Mouse (Mus musculus) heart, postnatal 0 days (tissue): ENCODE results near the gene Mcmbp. TPM values are rescaled to one million over a fixed set of nuclear protein-coding genes. Genes with fewer than 3 reads are reported as not detected.
"Not testable (repeated sequence)": the region's sequence is repeated elsewhere in the genome, so short reads cannot be mapped to it uniquely, and the experiment has no call there.

Source experiments
- ATAC-seq: fragments of 200-750 bp; cut with Nextera tagmentation; 2 replicates; pipeline ENCODE4 v1.8.0; 2017; ENCODE audit warnings: low read depth, moderate number of reproducible peaks, moderate library complexity; ENCODE audit not compliant: insufficient read depth
- DNase-seq: peaks from one replicate; pipeline ENCODE4 v3.0.0-alpha.2; 2016; ENCODE audit warnings: low spot score
- H3K27ac ChIP-seq: fragments of 300-500 bp; sonication (generic); 2 replicates; pipeline ENCODE4 v1.5.1; 2014; ENCODE audit warnings: low read depth, mild to moderate bottlenecking
- H3K27me3 ChIP-seq: fragments of 300-500 bp; sonication (generic); 2 replicates; pipeline ENCODE4 v1.6.1; 2014; ENCODE audit warnings: low read length, mixed read lengths; ENCODE audit not compliant: control insufficient read depth, insufficient read depth
- H3K36me3 ChIP-seq: fragments of 300-500 bp; sonication (generic); replicated peaks from 2 replicates; pipeline ENCODE4 v1.6.1; 2014; ENCODE audit warnings: low read length, mixed read lengths; ENCODE audit not compliant: control insufficient read depth, insufficient read depth
- H3K4me1 ChIP-seq: fragments of 300-500 bp; sonication (generic); 2 replicates; pipeline ENCODE4 v1.6.1; 2014; ENCODE audit warnings: antibody characterized with exemption; ENCODE audit not compliant: control insufficient read depth, insufficient read depth
- H3K4me2 ChIP-seq: fragments of 300-500 bp; sonication (generic); 2 replicates; pipeline ENCODE4 v1.6.1; 2014; ENCODE audit warnings: low read depth, mild to moderate bottlenecking, low read length, moderate library complexity
- H3K4me3 ChIP-seq: fragments of 300-500 bp; sonication (generic); 2 replicates; pipeline ENCODE4 v1.5.1; 2014; ENCODE audit warnings: low read depth, low read length
- H3K9ac ChIP-seq: fragments of 300-500 bp; sonication (generic); replicated peaks from 2 replicates; pipeline ENCODE4 v1.6.1; 2014; ENCODE audit warnings: low read depth, low read length, mixed read lengths
- H3K9me3 ChIP-seq: fragments of 300-500 bp; sonication (generic); replicated peaks from 2 replicates; pipeline ENCODE4 v1.6.1; 2016; ENCODE audit warnings: low read length; ENCODE audit not compliant: control insufficient read depth
- CTCF ChIP-seq: IDR thresholded peaks from 2 replicates; pipeline ENCODE4 v1.5.1; 2016; ENCODE audit warnings: antibody characterized with exemption, control low read depth, low read depth
- EP300 ChIP-seq: IDR thresholded peaks from 2 replicates; pipeline ENCODE4 v1.6.1; 2016; ENCODE audit warnings: antibody characterized with exemption, low read depth
- whole genome bisulfite sequencing: fragments of 180-500 bp; shearing (Covaris S2); extraction: QIAGEN DNeasy Blood & Tissue Kit; methylation state at CpG from one replicate; pipeline ENCODE4 v1.1.7; 2014; 5-methylcytosine and 5-hydroxymethylcytosine counted together
- polyA plus RNA-seq: library from polyadenylated mRNA; unstranded; fragments of >200 nt; fragmentation: Nextera tagmentation; extraction: Ambion mirVana; gene quantifications from 2 replicates; pipeline ENCODE4 v1.2.1, GENCODE M21; 2015
- total RNA-seq: library from RNA; depleted of rRNA; stranded (reverse); fragments of >200 nt; gene quantifications from 2 replicates; pipeline ENCODE4 v1.2.3, GENCODE M21; 2014; ENCODE audit warnings: low replicate concordance

Gene Mcmbp
- total and polyA plus RNA-seq, 2 experiments from 2014 or later, result 25.4 to 39.4 TPM

- Histone ChIP-seq H3K36me3 (peaks cover 74% of the 10 kb centered on the region), H3K27ac (no peak overlapping the region), H3K4me3 (no peak overlapping the region), H3K9me3 (no peaks in the 10 kb centered on the region), H3K27me3 (no peaks in the 10 kb centered on the region), H3K4me1 (no peaks in the 10 kb centered on the region), H3K9ac (no peak overlapping the region), H3K4me2 (no peak overlapping the region)
- 62% methylated on average over 4 of the region's 4 CpGs for WGBS
- TF ChIP-seq CTCF (no peak), EP300 (no peak)
- DNase-seq (no peak), ATAC-seq (no peak)
Observed at GRCm38 (mm10) chr7:128717991-128718390, 22.3 kb downstream of the Mcmbp start.

- Histone ChIP-seq H3K27ac (no peak overlapping the region), H3K9me3 (no peaks in the 10 kb centered on the region), H3K4me2 (no peak overlapping the region), H3K9ac (no peak overlapping the region), H3K4me1 (no peaks in the 10 kb centered on the region), H3K4me3 (no peak overlapping the region), H3K27me3 (no peaks in the 10 kb centered on the region), H3K36me3 (peaks cover 93% of the 10 kb centered on the region)
- WGBS, result 21% methylated on average over 4 of the region's 4 CpGs
- DNase-seq (peak; percentile 57), ATAC-seq (peak; percentile 55; the same call in 1 of the 2 replicates)
- TF ChIP-seq CTCF (peak; percentile 95), EP300 (no peak)
Observed at GRCm38 (mm10) chr7:128705735-128706134, 34.6 kb downstream of the Mcmbp start.

- WGBS, result 74% methylated on average over 6 of the region's 6 CpGs
- not testable (repeated sequence) for ATAC-seq
- H3K36me3 ChIP-seq, result peaks cover 80% of the 10 kb centered on the region
Observed at GRCm38 (mm10) chr7:128699959-128700358, 40.3 kb downstream of the Mcmbp start.

GRCm38 (mm10) chr7:128694848-128695247, 45.4 kb downstream of the Mcmbp start:
- 63% methylated on average over 10 of the region's 10 CpGs for WGBS
- no peak overlapping the region for H3K9ac ChIP-seq
- no peak for TF ChIP-seq EP300
- TF ChIP-seq CTCF, result no peak
- H3K27ac ChIP-seq, result no peak overlapping the region
- H3K36me3 ChIP-seq, result peaks cover 60% of the 10 kb centered on the region
- no peak for DNase-seq
- H3K4me1 ChIP-seq, result no peaks in the 10 kb centered on the region
- no peak overlapping the region for H3K4me2 ChIP-seq
- H3K9me3 ChIP-seq, result no peaks in the 10 kb centered on the region
- ATAC-seq, result no peak
- no peaks in the 10 kb centered on the region for H3K27me3 ChIP-seq
- H3K4me3 ChIP-seq, result no peak overlapping the region

More at GRCm38 (mm10) chr7:128699959-128700358, 40.3 kb downstream of the Mcmbp start:
- H3K27me3 ChIP-seq, H3K4me2 ChIP-seq, H3K9ac ChIP-seq, DNase-seq, H3K4me3 ChIP-seq, H3K4me1 ChIP-seq, H3K9me3 ChIP-seq, H3K27ac ChIP-seq: not testable (repeated sequence)

- TF ChIP-seq CTCF (no peak), EP300 (no peak)
- Histone ChIP-seq H3K36me3 (peaks cover 35% of the 10 kb centered on the region), H3K27ac (no peak overlapping the region), H3K9me3 (no peaks in the 10 kb centered on the region), H3K4me3 (no peak overlapping the region), H3K9ac (no peak overlapping the region), H3K4me2 (no peak overlapping the region), H3K27me3 (no peaks in the 10 kb centered on the region), H3K4me1 (no peaks in the 10 kb centered on the region)
- ATAC-seq (no peak), DNase-seq (no peak)
- WGBS, result 87% methylated on average over 7 of the region's 7 CpGs
Observed at GRCm38 (mm10) chr7:128692163-128692562, 48.1 kb downstream of the Mcmbp start.

GRCm38 (mm10) chr7:128690796-128691195, 49.5 kb downstream of the Mcmbp start:
- no peaks in the 10 kb centered on the region for H3K27me3 ChIP-seq
- H3K4me1 ChIP-seq, result no peaks in the 10 kb centered on the region
- DNase-seq (no peak), ATAC-seq (no peak)
- TF ChIP-seq CTCF (no peak), EP300 (no peak)
- peaks cover 34% of the 10 kb centered on the region for H3K36me3 ChIP-seq
- no peaks in the 10 kb centered on the region for H3K9me3 ChIP-seq
- H3K9ac ChIP-seq, result no peak overlapping the region
- no peak overlapping the region for H3K27ac ChIP-seq
- H3K4me2 ChIP-seq, result no peak overlapping the region
- 68% methylated on average over 7 of the region's 7 CpGs for WGBS
- no peak overlapping the region for H3K4me3 ChIP-seq
